Mouse (Mus musculus) thymus, adult 18-20 months (tissue): ENCODE data around the gene Olfr1262.

Source experiments
- DNase-seq, 2 experiments: peaks; one replicate each; pipeline ENCODE4 v3.0.0; 2022; ENCODE audit warnings: mixed read lengths in 2 of 2

The Olfr1262 gene

DNA sequence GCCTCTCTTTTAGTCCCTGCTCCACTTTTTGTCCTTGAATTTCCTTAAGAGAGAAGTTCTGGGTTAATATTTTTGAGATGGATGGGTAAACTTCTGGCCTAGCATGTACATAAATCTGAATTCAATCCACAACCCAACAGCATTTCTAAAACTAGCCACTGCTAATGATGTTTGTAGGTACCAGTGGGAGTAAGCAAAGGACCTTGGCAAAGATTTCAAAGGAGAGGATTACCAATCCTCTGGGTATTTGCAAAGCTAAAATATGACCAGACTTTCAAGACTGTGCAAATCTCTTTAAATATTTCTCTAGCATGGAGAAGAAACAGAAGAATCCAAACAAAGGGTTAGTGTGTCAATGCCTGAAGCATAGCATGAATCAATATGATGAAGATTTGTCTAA is at the start of gene Olfr1262:
Olfr1262 (plus strand) TSS at position 301 of the 400 bp plus-strand sequence.
- no peak for DNase-seq

DNA sequence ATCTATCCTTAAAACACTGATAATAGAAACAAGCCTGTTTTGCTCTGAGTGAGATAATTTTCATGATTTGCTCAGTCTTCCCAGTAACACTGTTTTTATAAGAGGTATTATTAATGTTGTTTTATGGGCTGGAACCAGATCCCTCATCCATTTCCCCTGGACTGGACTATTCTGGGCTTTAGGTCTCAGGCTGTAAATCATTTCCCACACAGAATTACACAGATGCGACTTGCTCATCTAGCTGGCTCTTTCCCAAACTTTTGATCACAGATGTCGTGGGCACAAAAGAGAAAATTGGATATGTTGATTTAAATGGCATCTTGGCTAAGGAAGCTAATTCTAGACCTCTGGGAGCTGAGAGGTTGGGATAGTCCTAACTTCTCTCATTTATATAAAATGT is 25.8 kb upstream of the Olfr1262 start, which contains the start of gene Olfr1260:
Olfr1260 (plus strand) TSS at position 157 of the 400 bp plus-strand sequence.
- no peak for DNase-seq

- no peak for DNase-seq
These were observed 22.2 kb upstream of the Olfr1262 start for GRCm38 (mm10) chr2:89977709-89978108.

- no peak for DNase-seq
These were observed 9.0 kb upstream of the Olfr1262 start, which contains the start of gene Olfr1261 for GRCm38 (mm10) chr2:89990921-89991320. TSS of gene Olfr1261 (plus strand) at chr2:89991221.

DNA sequence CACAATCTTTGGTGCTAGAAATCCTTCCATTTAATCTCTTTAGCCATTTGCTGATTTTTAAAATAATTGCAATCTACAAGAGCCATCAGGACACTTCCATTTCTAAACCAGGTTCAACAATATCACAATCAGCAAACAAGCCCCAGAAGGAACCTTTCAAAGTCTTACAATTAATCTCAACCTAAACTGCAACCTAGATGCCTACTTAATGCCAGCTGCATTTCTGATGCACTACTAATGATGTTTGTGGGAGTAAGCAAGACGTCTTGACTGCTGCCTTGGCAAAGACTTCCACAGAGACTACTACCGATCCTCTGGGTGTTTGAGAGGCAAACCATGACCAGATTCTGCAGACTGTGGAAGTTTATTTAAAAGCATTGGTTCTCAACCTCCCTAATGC is 11.9 kb downstream of the Olfr1262 start, which contains the start of gene Olfr1263:
Olfr1263 (plus strand) TSS at position 301 of the 400 bp plus-strand sequence.
- DNase-seq, result no peak

DNA sequence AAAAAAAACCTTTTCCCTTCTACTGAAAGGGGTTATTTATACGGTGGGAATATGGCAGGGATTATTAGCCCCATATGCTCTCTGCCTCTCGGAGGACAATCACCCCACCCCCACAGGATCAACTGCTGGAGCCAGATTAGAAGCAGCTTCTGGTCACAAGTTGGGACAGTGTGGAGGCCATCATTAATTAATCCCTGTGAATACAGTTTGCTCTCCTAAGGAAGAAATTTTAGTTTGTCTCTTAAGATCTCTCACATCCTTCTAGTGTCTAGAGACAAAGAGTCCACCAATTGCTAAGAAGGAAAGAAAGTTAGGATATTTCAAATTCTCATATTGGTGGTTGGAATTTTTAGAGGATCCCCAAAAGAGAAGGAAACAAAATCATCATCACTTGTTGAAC is 25.5 kb downstream of the Olfr1262 start, which contains the start of gene Olfr1264:
Olfr1264 (minus strand) TSS at position 101 of the 400 bp plus-strand sequence.
- DNase-seq, result no peak

DNA sequence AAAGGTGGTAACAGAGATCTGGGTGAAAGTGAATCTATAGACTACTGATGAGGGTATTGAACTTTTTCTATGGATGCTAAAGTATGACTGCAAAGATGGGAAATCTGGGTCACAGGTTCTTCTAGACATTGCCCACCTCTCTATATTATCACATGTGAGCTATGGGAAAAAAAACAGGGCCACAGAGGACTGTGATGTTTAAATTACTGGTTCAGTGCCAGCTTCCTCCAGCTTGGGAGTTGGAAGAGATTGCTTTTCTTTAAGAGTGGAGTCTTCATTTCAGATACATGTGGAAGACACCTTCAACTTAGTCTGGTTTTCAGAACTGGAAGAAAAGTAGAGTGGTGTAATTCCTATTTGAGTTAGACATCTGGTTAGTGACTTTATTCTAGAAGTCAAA is 35.1 kb downstream of the Olfr1262 start, which contains the start of gene Olfr1265:
Olfr1265 (plus strand) TSS at position 301 of the 400 bp plus-strand sequence.
- DNase-seq, result no peak
